Mouse (Mus musculus) heart, postnatal 0 days (tissue): ENCODE measurements around the gene Alpk1.

Experiments used
- CTCF ChIP-seq: IDR thresholded peaks from 2 replicates; pipeline ENCODE4 v1.5.1; 2016; ENCODE audit warnings: antibody characterized with exemption, control low read depth, low read depth
- EP300 ChIP-seq: IDR thresholded peaks from 2 replicates; pipeline ENCODE4 v1.6.1; 2016; ENCODE audit warnings: antibody characterized with exemption, low read depth

GRCm38 (mm10) chr3:127628311-127629184 is 151.8 kb downstream of the Alpk1 start:
- TF ChIP-seq CTCF (no peak), EP300 (no peak)
